Mouse (Mus musculus) inflammation-experienced regulatory T-cells, adult 6 months (primary cell): ENCODE results near the gene Gatm. TPM values are rescaled to one million over a fixed set of nuclear protein-coding genes. Genes with fewer than 3 reads are reported as not detected.
A peak's percentile ranks its signal among the peaks of the same experiment; 100 is the strongest.

Source experiments
- ATAC-seq: one replicate; pipeline ENCODE4 v1.8.0; 2017
- polyA plus RNA-seq, 3 experiments: library from polyadenylated mRNA; unstranded; fragments of 100-300 nt; shearing (Covaris generic); gene quantifications; one replicate each; pipeline ENCODE4 v1.2.1; 2017

Gatm gene
- polyA plus RNA-seq, 3 experiments from 2014 or later: 0.32 to 1.7 (median 0.46) TPM

DNA sequence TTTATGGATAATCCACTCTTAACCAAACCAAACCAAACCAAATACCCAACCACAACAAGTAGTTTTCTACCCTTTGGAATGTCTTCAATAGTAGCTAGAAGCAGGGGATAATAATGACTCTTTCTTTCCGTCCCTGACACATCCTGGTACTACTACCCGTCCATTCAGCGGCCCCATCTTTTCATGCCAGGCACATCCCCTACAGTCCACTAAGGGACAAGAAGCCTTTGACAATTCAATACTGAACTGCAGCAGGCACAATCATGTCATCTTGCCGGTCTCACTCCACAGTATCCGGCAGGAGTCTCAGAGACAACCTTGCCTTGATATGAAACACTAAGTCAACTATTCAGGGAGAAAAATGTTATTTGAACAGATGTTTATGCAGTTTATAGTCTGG, 5.3 kb downstream of the Gatm start:
- ATAC-seq: no peak

DNA sequence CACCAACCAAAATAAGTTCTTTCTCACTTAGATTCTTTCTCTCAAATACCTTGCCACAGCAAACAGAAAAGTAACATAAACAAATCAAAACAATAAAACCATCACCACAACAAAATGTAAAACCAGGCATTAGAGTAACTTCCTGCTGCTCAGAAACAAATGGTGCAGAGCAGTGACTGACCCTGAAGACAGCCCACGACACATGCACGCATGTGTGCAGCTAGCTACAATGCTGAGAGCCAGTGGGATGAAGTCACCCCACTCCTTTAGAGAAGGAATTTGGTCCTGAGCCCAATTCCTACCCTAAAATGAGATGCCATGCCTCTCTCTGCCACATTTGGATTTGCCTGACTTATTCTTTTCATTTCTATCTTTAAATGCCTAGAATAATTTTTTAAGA, 9.7 kb downstream of the Gatm start:
- ATAC-seq: no peak

DNA sequence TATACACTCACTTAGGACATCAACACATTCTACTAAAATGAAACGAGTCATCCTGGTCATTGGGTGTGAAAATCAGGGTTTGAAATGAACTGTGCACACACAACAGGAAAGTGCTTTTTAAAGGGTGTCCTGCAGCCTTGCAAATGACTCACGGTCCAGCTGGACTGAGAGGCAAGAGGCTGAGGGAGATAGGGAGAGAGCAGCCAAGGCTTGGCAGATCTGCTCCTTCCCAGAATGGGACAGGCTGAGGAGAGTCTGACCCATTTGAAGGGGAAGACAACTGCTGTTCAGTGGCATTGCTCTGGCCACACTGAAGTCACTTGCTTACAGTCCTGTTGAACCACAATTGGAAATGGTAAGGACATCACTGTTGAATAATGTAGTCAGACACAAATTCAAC, 11.4 kb downstream of the Gatm start:
- ATAC-seq: no peak

DNA sequence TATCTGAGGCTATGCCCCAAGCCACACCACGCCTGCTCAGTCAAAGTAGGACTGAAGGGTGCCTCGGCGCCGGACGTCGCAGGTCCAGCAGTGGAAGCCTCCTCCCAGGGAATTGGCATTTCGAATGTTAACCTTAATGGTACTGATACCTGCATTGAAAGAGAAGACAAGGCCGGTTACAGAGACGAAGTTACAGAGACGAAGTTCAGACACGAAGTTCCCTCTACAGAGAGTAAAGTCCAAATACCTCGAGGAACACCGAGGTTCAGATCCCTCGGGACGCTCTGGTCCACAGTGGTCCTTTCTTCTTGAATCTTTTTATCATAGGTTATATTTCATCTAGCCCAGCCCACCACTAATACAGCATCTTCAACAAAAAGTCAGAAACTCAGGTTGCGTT, 15.6 kb downstream of the Gatm start:
- ATAC-seq: no peak

DNA sequence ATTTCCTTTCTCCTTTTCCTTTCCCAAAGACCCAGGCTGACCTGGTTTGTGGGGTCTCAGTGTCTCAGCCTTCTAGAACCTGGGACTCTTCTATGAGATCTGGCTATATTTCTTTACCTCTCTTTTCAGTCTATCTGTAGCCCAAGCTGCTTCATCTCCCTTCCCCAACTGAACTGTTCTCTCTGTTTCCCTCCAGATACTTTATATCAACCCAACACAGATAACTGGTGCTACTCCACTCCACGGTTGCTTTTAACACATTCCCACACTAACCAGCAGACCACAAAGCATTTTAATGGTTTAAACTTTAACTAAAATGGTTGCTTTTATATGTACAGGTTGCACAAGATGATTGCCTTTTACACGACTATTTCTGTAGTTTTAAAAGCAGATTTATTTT, 19.9 kb downstream of the Gatm start:
- ATAC-seq: no peak

DNA sequence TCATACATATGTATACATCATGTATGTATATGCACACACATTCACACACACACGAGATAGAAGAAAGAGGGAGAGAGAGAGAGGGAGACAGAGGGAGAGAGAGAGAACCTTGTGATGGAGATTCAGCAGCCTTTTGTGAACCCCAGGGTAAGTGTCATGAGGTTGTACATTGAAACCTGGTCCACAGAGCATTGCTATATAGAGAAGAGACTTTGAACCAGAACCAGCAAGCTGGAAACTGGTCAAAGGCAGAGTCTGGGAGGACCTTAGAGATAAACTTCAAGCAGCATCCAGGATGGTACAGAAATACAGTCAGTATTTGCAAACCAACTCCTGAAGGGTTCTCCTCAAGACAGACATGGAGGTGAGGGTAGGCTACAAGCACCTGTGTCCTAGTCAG, 20.8 kb downstream of the Gatm start:
- no peak for ATAC-seq

DNA sequence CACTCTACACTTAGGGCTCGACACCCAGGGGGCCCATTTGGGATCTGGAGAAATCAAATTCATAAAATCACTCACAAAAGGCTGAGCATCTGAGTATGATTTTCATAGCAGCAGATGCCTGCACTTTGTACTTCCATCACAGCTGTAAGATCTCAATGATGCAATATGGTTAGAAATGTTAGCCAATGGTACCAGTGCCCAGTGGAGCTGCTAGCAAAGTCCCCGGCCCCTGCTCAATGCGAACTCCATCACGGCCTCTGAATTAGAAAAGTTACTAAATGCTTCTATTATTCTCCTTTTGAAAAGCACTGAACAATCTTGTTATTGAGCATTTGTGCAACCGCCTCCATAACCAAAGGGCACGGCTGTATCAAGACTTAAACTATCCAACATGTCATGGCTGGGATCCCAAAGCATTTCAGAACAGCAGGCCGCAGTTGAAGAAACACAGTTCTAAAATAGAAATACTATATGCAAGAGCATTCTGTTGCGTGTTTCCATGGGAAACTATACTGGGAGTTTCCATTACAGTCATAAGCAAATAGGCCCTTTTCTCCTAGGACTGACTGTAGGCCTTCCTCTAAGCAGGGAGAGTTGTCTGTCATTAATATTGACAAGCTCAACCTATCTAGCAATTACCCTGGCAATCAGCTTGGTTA, 23.1 kb downstream of the Gatm start:
- ATAC-seq: no peak

DNA sequence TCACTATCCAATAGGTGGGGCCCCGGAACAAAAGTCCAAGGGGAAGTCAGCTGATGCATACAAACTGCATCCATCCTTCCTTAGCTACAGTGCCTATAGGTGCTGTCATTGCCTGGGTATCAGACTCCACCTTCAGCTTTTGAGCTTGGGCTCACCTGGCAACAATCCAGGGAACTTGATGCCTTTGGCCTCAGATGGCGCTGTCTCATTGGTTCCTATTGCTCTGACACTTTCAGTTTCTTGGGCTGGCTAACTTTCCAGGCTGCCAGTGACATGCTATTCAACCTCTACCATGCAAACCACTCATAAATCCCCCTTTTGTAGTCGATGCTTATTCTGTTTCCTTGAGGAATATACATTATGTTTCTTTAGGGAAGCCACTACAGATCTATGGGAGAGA, 24.8 kb downstream of the Gatm start:
- no peak for ATAC-seq

DNA sequence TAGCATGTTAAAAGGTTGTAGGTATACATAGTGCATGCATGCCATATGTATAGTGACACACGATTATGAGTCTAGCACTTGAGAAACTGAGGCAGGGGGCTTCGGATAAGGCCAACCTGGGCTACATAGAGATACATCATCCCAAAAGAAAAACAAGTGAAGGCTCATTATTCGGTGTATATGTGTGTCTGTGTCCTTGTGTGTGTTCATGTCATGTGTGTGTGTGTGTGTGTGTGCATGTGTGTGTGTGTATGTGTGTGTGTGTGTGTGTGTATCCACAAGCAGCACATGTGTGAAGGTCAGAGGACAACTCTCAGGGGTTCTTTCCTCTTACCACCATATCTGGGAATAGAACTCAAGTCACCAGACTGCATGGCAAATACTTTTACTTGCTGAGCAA, 28.8 kb downstream of the Gatm start:
- no peak for ATAC-seq

DNA sequence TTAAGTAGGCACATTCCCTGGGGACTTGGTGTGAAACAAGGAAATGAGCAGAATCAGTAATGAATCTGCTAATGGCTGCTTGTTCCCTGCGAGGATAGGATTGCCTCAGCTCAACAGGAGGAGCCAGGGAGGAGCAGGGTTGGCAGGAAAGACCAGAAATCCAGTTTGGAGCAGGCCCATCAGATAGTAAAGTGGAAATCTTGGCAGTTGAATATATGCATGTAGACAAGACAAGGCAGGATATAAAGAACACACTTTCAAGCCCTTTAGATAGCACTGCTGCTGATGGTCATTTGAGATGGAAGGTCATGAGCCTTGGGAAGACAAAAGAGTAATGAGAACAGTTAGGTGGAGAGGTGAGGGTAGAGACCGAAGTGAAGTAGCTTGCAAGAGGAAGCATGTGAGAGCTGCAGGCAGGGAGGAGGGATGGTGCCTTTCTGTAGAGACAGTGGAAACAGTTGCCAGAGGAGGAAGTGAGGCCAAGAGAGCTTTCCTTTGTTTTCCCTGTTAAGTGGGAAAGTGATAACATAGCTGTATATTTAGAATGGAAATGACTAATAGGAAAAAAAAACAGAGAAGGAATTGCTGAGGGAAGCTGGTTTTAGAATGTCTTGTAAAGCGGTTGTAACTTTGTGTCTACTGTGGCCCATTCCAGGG, 29.6 kb downstream of the Gatm start:
- no peak for ATAC-seq

DNA sequence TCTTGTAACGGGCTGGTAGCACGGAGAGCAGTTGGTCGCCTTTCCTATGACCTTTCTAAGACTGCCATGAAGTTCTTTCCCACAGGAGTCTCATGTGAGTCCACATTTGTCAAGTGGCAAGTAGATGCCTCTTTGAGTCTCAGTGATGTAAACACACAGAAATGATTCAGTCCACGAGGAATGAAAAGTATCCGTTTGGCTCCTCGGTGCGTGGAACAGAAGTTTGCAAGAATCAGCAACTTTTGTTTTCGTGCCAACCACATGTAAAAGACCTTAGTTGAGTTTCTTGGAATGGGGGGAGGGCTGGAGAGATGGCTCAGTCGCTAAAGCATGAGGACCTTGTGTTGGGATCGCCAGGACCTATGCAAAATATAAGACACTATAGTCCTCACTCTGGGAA, 30.7 kb downstream of the Gatm start:
- no peak for ATAC-seq

DNA sequence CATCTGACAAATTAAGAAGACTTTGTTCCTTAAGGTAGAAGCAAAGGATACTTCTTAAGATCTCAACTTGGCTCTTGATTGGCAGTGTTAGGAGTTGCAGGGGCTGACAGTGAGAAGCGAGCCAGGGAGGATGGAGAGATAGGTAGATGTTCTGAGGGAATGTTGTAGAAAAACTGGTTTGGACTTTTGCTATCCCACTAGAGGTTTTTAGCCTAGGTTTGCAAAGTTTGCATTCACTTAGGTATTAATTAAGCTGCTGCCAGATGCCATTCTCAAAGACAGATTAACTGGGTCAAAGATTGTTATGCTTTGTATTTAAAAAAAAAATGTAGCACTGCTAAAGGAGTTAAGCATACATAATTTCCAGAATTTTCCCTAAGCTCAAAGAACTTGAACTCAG, 33.8 kb downstream of the Gatm start:
- ATAC-seq: no peak

DNA sequence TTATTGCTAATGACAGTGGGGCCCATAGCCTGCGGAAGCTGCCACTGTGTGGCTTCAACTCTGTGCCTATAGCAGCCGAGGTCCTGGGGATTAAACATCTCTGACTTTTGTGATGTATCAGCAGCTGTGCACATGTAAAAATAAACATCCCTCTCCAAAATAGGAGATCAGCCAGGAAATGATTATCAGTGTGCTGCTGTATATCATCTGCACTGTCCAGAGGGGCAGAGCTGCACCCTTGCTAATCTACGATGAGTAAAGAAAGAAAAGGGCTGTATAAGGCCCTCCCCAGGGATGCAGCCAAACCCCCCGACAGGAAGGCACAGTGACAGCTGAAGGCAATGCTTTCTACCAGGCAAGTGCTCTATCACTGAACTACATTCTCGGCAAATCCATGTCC, 34.8 kb downstream of the Gatm start:
- no peak for ATAC-seq

DNA sequence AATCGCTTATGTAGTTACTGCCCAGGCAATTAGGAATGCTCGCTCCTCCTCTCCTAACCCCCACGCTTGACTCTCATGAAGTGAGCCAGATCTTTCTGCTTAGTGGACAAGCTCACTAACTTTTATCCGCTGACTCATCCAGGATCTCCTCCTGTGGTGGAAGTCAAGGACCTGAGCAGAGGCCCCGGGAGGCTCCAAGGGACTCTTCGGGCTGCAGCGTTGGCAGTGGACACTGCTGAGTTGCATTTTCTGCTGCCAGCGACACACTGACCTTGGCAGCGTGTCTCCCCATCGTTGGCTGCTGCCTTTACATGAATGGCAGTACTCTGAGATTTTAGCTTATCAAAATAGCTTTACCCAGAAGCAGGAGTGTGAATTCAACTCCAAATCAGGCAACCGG, 35.6 kb downstream of the Gatm start:
- no peak for ATAC-seq

DNA sequence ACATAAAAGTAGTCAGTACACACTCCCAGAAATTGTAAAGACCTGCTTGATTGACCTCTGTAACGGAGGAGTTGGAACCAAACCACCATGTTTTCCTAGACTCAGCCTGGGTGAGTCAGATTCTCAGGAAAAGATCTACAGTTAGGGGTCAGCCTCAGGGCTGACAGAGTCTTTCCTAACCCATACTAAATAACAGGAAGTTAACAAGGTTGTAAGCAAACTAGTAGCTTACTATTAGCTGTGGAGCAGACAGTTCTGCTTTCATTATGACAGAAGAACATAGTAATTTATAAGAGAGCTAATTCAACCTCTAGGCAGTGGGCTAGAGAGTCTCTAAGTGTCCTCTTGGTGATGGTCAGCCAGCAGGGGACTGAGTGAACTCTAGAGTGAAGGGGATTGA, 38.7 kb downstream of the Gatm start:
- ATAC-seq: no peak

DNA sequence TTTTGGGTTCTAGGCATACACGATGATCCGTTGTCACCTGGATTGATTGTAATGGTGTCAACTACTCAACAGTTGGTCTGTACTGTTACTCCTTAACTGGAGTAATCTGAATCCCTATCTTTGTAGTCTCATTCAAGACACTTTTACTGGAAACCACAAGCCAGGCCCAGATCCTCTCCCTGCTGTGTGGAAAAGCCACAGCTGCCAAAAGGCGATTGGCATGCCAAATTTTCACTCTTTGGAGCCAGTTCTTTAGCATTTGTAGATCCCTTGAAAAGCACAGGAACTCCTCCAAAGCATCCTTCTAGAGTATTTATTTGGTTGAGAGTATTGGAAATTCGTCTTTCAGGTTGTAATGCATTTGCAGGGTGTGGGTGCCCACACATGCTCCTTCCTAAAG, 39.8 kb downstream of the Gatm start:
- ATAC-seq: no peak

DNA sequence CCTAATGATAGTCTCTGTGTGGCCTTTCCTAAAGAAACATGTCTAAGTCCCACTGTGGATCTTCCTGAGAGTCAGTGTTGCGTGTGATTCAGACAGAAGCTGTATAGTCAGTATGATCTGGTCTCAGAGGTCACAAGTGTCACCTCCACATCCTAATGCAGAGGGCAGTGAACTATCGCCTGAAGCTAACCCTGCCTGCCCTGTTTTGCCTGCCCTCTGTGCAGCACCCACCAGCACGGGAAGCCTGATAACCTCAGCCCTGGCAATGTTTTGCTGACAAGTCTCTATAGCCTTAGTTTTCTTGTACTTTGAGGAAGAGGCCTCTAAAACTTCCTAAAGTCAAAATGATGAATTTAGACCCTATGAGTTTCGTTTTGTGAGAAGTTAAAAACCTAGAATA, 40.7 kb downstream of the Gatm start:
- ATAC-seq: no peak

DNA sequence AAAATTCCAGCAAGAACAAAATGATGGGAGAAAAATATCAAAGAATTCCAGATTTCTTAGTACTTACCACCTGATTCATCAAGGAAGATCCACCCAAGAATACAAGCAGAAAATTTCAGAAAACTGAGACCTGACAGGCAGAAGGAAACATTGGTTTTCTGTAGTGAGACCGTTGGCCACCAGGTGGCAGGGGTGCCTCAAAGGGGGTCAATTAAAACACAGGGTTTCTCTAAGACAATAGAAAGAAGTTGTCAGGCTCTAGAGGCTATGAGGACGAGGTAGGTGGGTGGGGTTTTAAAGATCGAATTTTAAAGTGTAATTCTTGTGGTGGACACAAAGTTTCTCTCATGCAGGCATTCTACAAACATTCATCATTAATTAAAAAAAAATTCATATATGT, 41.7 kb downstream of the Gatm start:
- peak; percentile 86 for ATAC-seq

DNA sequence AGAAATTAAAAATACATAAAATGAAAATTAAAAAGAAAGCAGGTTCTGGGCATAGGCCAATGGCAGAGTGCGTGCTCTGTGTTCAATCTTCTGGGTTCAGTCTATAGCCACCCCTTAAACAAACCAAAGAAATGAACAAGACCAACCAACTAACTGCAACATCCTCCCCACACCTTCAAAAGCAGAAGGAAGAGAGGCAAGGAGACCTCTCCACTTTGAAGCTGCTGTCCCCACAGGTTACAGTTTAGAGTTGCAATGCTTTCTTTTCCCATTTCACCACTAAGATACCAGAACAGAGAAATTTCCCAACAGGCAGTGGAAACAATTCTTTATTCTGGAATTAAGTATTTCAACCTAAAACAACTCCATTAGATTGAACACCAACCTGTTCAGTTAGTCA, 48.9 kb downstream of the Gatm start:
- ATAC-seq: no peak

DNA sequence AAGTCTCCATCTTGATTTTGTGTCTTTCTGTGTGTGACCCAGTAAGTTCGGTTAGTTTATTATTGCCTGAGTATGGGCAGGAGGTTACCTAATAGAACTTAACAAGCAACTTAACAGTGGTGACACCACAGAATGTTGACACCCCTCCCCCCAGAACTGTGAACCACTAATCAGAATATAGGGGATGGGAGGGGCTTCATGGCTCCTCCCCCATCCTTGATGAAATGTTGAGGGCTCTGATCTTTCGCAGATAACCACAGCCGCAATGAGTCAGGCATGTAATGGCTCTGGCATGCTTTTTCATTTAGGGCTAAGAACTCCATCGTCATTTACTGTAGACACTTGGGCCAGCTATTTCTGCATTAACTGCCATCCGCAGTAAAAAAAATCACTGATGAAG, 49.9 kb downstream of the Gatm start:
- no peak for ATAC-seq

DNA sequence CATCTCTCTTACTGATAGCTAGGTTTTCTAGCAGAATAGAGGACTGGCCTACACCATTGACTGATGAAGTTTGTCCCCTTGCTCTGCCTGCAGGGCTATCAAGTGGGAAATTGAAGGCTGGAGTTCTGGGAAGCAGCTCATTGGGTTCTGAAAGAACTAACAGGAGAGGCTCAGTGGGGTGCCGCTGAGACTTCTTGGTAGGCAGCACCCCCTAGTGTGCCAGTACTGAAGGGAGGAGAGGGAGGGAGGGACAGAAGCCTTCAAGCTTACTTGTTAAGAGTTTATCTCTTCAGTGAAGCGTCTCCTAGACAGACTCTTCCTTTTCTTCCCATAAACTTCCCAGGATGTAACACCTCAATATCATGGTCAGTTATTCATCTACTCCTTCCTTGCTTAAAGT, 52.8 kb downstream of the Gatm start:
- ATAC-seq: peak; percentile 68
